Mouse (Mus musculus) CH12.LX (cell line): ENCODE data around the gene Dpyd.

Source experiments
- CTCF ChIP-seq, 2 experiments: IDR thresholded peaks in 1 of 2; conservative IDR thresholded peaks in 1 of 2; 2 replicates each; pipeline ENCODE4 v1.5.1; 2011 to 2012; ENCODE audit warnings: low read depth in 2 of 2, low read length in 2 of 2, improper control_type of control experiment in 1 of 2, inconsistent platforms in 1 of 2, mild to moderate bottlenecking in 1 of 2, moderate library complexity in 1 of 2
- E2F4 ChIP-seq: IDR thresholded peaks from 2 replicates; pipeline ENCODE4 v1.6.1; 2011; ENCODE audit warnings: low read depth, low read length, improper control_type of control experiment; ENCODE audit not compliant: insufficient replicate concordance
- EP300 ChIP-seq: IDR thresholded peaks from 2 replicates; pipeline ENCODE4 v1.6.1; 2011; ENCODE audit warnings: low read length, improper control_type of control experiment
- MAFK ChIP-seq: IDR thresholded peaks from 2 replicates; pipeline ENCODE4 v1.6.1; 2011; ENCODE audit warnings: low read length, improper control_type of control experiment; ENCODE audit not compliant: insufficient replicate concordance
- MXI1 ChIP-seq: IDR thresholded peaks from 2 replicates; pipeline ENCODE4 v1.6.1; 2011; ENCODE audit warnings: mild to moderate bottlenecking, low read depth, low read length, improper control_type of control experiment
- POLR2A ChIP-seq: IDR thresholded peaks from 2 replicates; pipeline ENCODE4 v1.6.1; 2011; ENCODE audit warnings: low read depth, mild to moderate bottlenecking, improper control_type of control experiment, low read length
- RCOR1 ChIP-seq: conservative IDR thresholded peaks from 2 replicates; pipeline ENCODE4 v1.6.1; 2012; ENCODE audit warnings: low read depth, mild to moderate bottlenecking, inconsistent platforms, low read length, improper control_type of control experiment
- SIN3A ChIP-seq: IDR thresholded peaks from 2 replicates; pipeline ENCODE4 v1.6.1; 2012; ENCODE audit warnings: low read length, improper control_type of control experiment, inconsistent platforms

- TF ChIP-seq SIN3A (no peak), E2F4 (no peak), CTCF (conservative IDR thresholded peaks at IDR 0.05 in 1 of 2, IDR thresholded peaks at IDR 0.05 in 1 of 2; ENCODE audit: low read depth in 2 of 2, low read length in 2 of 2) (no peak), MAFK (no peak), MXI1 (no peak), RCOR1 (no peak), POLR2A (no peak), EP300 (no peak)
Observed at GRCm38 (mm10) chr3:118750269-118750668, 188.3 kb downstream of the Dpyd start.
